Mouse (Mus musculus): Measurements from ENCODE around the gene Map7d1. TPM values are rescaled to one million over a fixed set of nuclear protein-coding genes. Genes with fewer than 3 reads are reported as not detected.
A peak's percentile ranks its signal among the peaks of the same experiment; 100 is the strongest.

Map7d1 gene
- polyA plus RNA-seq, 1 experiment = 2.9 TPM

GRCm38 (mm10) chr4:126217771-126218170 lies 38.4 kb downstream of the Map7d1 start:
- no peaks in the 10 kb centered on the region for H3K36me3 ChIP-seq (ENCODE audit: control insufficient read depth)
- no peaks in the 10 kb centered on the region for H3K9me3 ChIP-seq (ENCODE audit: control insufficient read depth, low read length)
- peaks cover 4% of the 10 kb centered on the region for H3K4me1 ChIP-seq (ENCODE audit: control insufficient read depth)
- H3K4me3 ChIP-seq (replicated peaks) = no peak overlapping the region
- TF ChIP-seq GATA1 (IDR thresholded peaks at IDR 0.05; ENCODE audit: low read length) (no peak), TAL1 (IDR thresholded peaks at IDR 0.05; ENCODE audit: low read length) (no peak)
- no peaks in the 10 kb centered on the region for H3K27me3 ChIP-seq (ENCODE audit: control insufficient read depth)

- no peak overlapping the region for H3K4me3 ChIP-seq (replicated peaks)
- TF ChIP-seq TAL1 (IDR thresholded peaks at IDR 0.05; ENCODE audit: low read length) = no peak
- peaks cover 44% of the 10 kb centered on the region for H3K4me1 ChIP-seq (ENCODE audit: control insufficient read depth)
- no peaks in the 10 kb centered on the region for H3K27me3 ChIP-seq (ENCODE audit: control insufficient read depth)
- H3K36me3 ChIP-seq (ENCODE audit: control insufficient read depth) = no peaks in the 10 kb centered on the region
- no peaks in the 10 kb centered on the region for H3K9me3 ChIP-seq (ENCODE audit: control insufficient read depth, low read length)
Observed at GRCm38 (mm10) chr4:126207081-126207480, 49.1 kb downstream of the Map7d1 start.

GRCm38 (mm10) chr4:126205386-126205785 lies 50.8 kb downstream of the Map7d1 start:
- no peaks in the 10 kb centered on the region for H3K27me3 ChIP-seq (ENCODE audit: control insufficient read depth)
- TF ChIP-seq GATA1 (IDR thresholded peaks at IDR 0.05; ENCODE audit: low read length) = no peak
- TF ChIP-seq TAL1 (IDR thresholded peaks at IDR 0.05; ENCODE audit: low read length) = no peak
- H3K36me3 ChIP-seq (ENCODE audit: control insufficient read depth) = peaks cover 6% of the 10 kb centered on the region
- H3K4me1 ChIP-seq (ENCODE audit: control insufficient read depth) = peaks cover 50% of the 10 kb centered on the region
- H3K4me3 ChIP-seq (replicated peaks) = no peak overlapping the region
- no peaks in the 10 kb centered on the region for H3K9me3 ChIP-seq (ENCODE audit: control insufficient read depth, low read length)

GRCm38 (mm10) chr4:126204661-126205230 lies 51.4 kb downstream of the Map7d1 start:
- peaks cover 12% of the 10 kb centered on the region for H3K36me3 ChIP-seq (ENCODE audit: control insufficient read depth)
- peaks cover 56% of the 10 kb centered on the region for H3K4me1 ChIP-seq (ENCODE audit: control insufficient read depth)
- no peaks in the 10 kb centered on the region for H3K9me3 ChIP-seq (ENCODE audit: control insufficient read depth, low read length)
- TF ChIP-seq GATA1 (IDR thresholded peaks at IDR 0.05; ENCODE audit: low read length) (no peak), TAL1 (IDR thresholded peaks at IDR 0.05; ENCODE audit: low read length) (no peak)
- H3K4me3 ChIP-seq (replicated peaks) = no peak overlapping the region
- H3K27me3 ChIP-seq (ENCODE audit: control insufficient read depth) = no peaks in the 10 kb centered on the region

- Histone ChIP-seq H3K9me3 (ENCODE audit: control insufficient read depth, low read length) (no peaks in the 10 kb centered on the region), H3K4me1 (ENCODE audit: control insufficient read depth) (peaks cover 63% of the 10 kb centered on the region), H3K27me3 (ENCODE audit: control insufficient read depth) (no peaks in the 10 kb centered on the region), H3K4me3 (replicated peaks) (no peak overlapping the region), H3K36me3 (ENCODE audit: control insufficient read depth) (peaks cover 18% of the 10 kb centered on the region)
- TF ChIP-seq TAL1 (IDR thresholded peaks at IDR 0.05; ENCODE audit: low read length) (no peak), GATA1 (IDR thresholded peaks at IDR 0.05; ENCODE audit: low read length) (no peak)
Observed at GRCm38 (mm10) chr4:126204016-126204415, 52.1 kb downstream of the Map7d1 start.

GRCm38 (mm10) chr4:126203336-126203895 lies 52.7 kb downstream of the Map7d1 start:
- no peak for TF ChIP-seq GATA1 (IDR thresholded peaks at IDR 0.05; ENCODE audit: low read length)
- no peak for TF ChIP-seq TAL1 (IDR thresholded peaks at IDR 0.05; ENCODE audit: low read length)
- Histone ChIP-seq H3K27me3 (ENCODE audit: control insufficient read depth) (no peaks in the 10 kb centered on the region), H3K36me3 (ENCODE audit: control insufficient read depth) (peaks cover 24% of the 10 kb centered on the region), H3K4me3 (replicated peaks) (peak overlapping the region; percentile 94), H3K4me1 (ENCODE audit: control insufficient read depth) (peaks cover 69% of the 10 kb centered on the region), H3K9me3 (ENCODE audit: control insufficient read depth, low read length) (no peaks in the 10 kb centered on the region)

GRCm38 (mm10) chr4:126202303-126203181 lies 53.6 kb downstream of the Map7d1 start, which contains the start of gene Thrap3:
Thrap3 (minus strand) TSS chr4:126202760.
- H3K4me1 ChIP-seq (ENCODE audit: control insufficient read depth) = peaks cover 72% of the 10 kb centered on the region

GRCm38 (mm10) chr4:126201514-126202302 lies 54.4 kb downstream of the Map7d1 start:
- TF ChIP-seq TAL1 (IDR thresholded peaks at IDR 0.05; ENCODE audit: low read length) (no peak), GATA1 (IDR thresholded peaks at IDR 0.05; ENCODE audit: low read length) (no peak)
- Histone ChIP-seq H3K4me3 (replicated peaks) (peak overlapping the region; percentile 94), H3K9me3 (ENCODE audit: control insufficient read depth, low read length) (no peaks in the 10 kb centered on the region), H3K27me3 (ENCODE audit: control insufficient read depth) (no peaks in the 10 kb centered on the region), H3K4me1 (ENCODE audit: control insufficient read depth) (peaks cover 66% of the 10 kb centered on the region), H3K36me3 (ENCODE audit: control insufficient read depth) (peaks cover 33% of the 10 kb centered on the region)

More at GRCm38 (mm10) chr4:126202303-126203181, 53.6 kb downstream of the Map7d1 start, which contains the start of gene Thrap3:
- peak within 1 kb of the TSS; percentile 94 for H3K4me3 ChIP-seq (replicated peaks)
- no peaks in the 10 kb centered on the region for H3K9me3 ChIP-seq (ENCODE audit: control insufficient read depth, low read length)
- H3K27me3 ChIP-seq (ENCODE audit: control insufficient read depth) = no peaks in the 10 kb centered on the region
- TF ChIP-seq TAL1 (IDR thresholded peaks at IDR 0.05; ENCODE audit: low read length) (no peak), GATA1 (IDR thresholded peaks at IDR 0.05; ENCODE audit: low read length) (no peak)
- H3K36me3 ChIP-seq (ENCODE audit: control insufficient read depth) = peaks cover 29% of the 10 kb centered on the region

Data from erythroblast, embryonic 14.5 days (primary cell).